Mouse (Mus musculus): ENCODE measurements around the gene Gm6096. TPM values are rescaled to one million over a fixed set of nuclear protein-coding genes. Genes with fewer than 3 reads are reported as not detected.
A peak's percentile ranks its signal among the peaks of the same experiment; 100 is the strongest.

Gene Gm6096
- polyA plus RNA-seq, 1 experiment from 2014 or later = 0.53 TPM

- no peaks in the 10 kb centered on the region for H3K9me3 ChIP-seq
- H3K4me1 ChIP-seq = no peaks in the 10 kb centered on the region
- no peak overlapping the region for H3K4me2 ChIP-seq (replicated peaks)
- ATAC-seq (ENCODE audit: low FRiP score, low read depth) = no peak
- H3K9ac ChIP-seq = no peak overlapping the region
- WGBS = 93% methylated on average over 11 of the region's 11 CpGs
- no peak overlapping the region for H3K27ac ChIP-seq
- peaks cover 81% of the 10 kb centered on the region for H3K36me3 ChIP-seq
- H3K27me3 ChIP-seq = no peaks in the 10 kb centered on the region
- H3K4me3 ChIP-seq = no peak overlapping the region
Observed at GRCm38 (mm10) chr7:34242176-34242575, 8.7 kb upstream of the Gm6096 start.

- no peaks in the 10 kb centered on the region for H3K4me1 ChIP-seq
- no peak for ATAC-seq (ENCODE audit: low FRiP score, low read depth)
- no peak overlapping the region for H3K27ac ChIP-seq
- 89% methylated on average over 3 of the region's 3 CpGs for WGBS
- no peak overlapping the region for H3K9ac ChIP-seq
- H3K9me3 ChIP-seq = no peaks in the 10 kb centered on the region
- H3K4me3 ChIP-seq = no peak overlapping the region
- no peaks in the 10 kb centered on the region for H3K27me3 ChIP-seq
- no peak overlapping the region for H3K4me2 ChIP-seq (replicated peaks)
- H3K36me3 ChIP-seq = peaks cover 82% of the 10 kb centered on the region
Observed at GRCm38 (mm10) chr7:34246870-34247499, 3.9 kb upstream of the Gm6096 start.

- H3K9ac ChIP-seq = no peak overlapping the region
Observed at GRCm38 (mm10) chr7:34252030-34252429, 1.2 kb downstream of the Gm6096 start.

GRCm38 (mm10) chr7:34255137-34255536 is 4.3 kb downstream of the Gm6096 start:
- no peak for ATAC-seq (ENCODE audit: low FRiP score, low read depth)
- Histone ChIP-seq H3K4me3 (no peak overlapping the region), H3K27ac (no peak overlapping the region), H3K4me1 (peaks cover 24% of the 10 kb centered on the region), H3K36me3 (peaks cover 59% of the 10 kb centered on the region), H3K4me2 (replicated peaks) (no peak overlapping the region), H3K9me3 (no peaks in the 10 kb centered on the region), H3K27me3 (no peaks in the 10 kb centered on the region), H3K9ac (0 out of 2 replicates have a peak overlapping the region, but pooled peaks have one; percentile 8)
- WGBS = 71% methylated on average over 3 of the region's 3 CpGs

More at GRCm38 (mm10) chr7:34252030-34252429, 1.2 kb downstream of the Gm6096 start:
- Histone ChIP-seq H3K36me3 (peaks cover 76% of the 10 kb centered on the region), H3K27me3 (no peaks in the 10 kb centered on the region), H3K4me3 (no peak overlapping the region), H3K27ac (no peak overlapping the region), H3K4me1 (no peaks in the 10 kb centered on the region), H3K4me2 (replicated peaks) (no peak overlapping the region), H3K9me3 (no peaks in the 10 kb centered on the region)
- 78% methylated on average over 2 of the region's 2 CpGs for WGBS
- 0 out of 2 replicates have a peak, but pooled peaks have one; percentile 40 for ATAC-seq (ENCODE audit: low FRiP score, low read depth)

- no peak overlapping the region for H3K4me3 ChIP-seq
- no peak overlapping the region for H3K9ac ChIP-seq
- H3K27me3 ChIP-seq = no peaks in the 10 kb centered on the region
- 94% methylated on average over 1 of the region's 1 CpGs for WGBS
- H3K4me2 ChIP-seq (replicated peaks) = no peak overlapping the region
- ATAC-seq (ENCODE audit: low FRiP score, low read depth) = no peak
- H3K9me3 ChIP-seq = no peaks in the 10 kb centered on the region
- peaks cover 53% of the 10 kb centered on the region for H3K36me3 ChIP-seq
- no peak overlapping the region for H3K27ac ChIP-seq
- peaks cover 24% of the 10 kb centered on the region for H3K4me1 ChIP-seq
Observed at GRCm38 (mm10) chr7:34255916-34256315, 5.1 kb downstream of the Gm6096 start.

GRCm38 (mm10) chr7:34257279-34257678 is 6.4 kb downstream of the Gm6096 start:
- peak overlapping the region; percentile 55; the same call in 1 of the 2 replicates for H3K27ac ChIP-seq
- no peak overlapping the region for H3K4me2 ChIP-seq (replicated peaks)
- no peak for ATAC-seq (ENCODE audit: low FRiP score, low read depth)
- no peak overlapping the region for H3K4me3 ChIP-seq
- no peaks in the 10 kb centered on the region for H3K27me3 ChIP-seq
- H3K9me3 ChIP-seq = no peaks in the 10 kb centered on the region
- peaks cover 24% of the 10 kb centered on the region for H3K4me1 ChIP-seq
- peaks cover 56% of the 10 kb centered on the region for H3K36me3 ChIP-seq
- H3K9ac ChIP-seq = no peak overlapping the region
- WGBS = 67% methylated on average over 9 of the region's 9 CpGs

- no peak overlapping the region for H3K9ac ChIP-seq
- H3K4me2 ChIP-seq (replicated peaks) = no peak overlapping the region
- H3K36me3 ChIP-seq = peaks cover 56% of the 10 kb centered on the region
- H3K4me1 ChIP-seq = peaks cover 24% of the 10 kb centered on the region
- H3K27me3 ChIP-seq = no peaks in the 10 kb centered on the region
- no peaks in the 10 kb centered on the region for H3K9me3 ChIP-seq
- 30% methylated on average over 1 of the region's 1 CpGs for WGBS
- H3K4me3 ChIP-seq = no peak overlapping the region
- peak overlapping the region; percentile 55; the same call in 1 of the 2 replicates for H3K27ac ChIP-seq
- ATAC-seq (ENCODE audit: low FRiP score, low read depth) = peak; percentile 81; the same call in 1 of the 2 replicates
Observed at GRCm38 (mm10) chr7:34258407-34258806, 7.6 kb downstream of the Gm6096 start.

- Histone ChIP-seq H3K4me1 (peaks cover 24% of the 10 kb centered on the region), H3K36me3 (peaks cover 25% of the 10 kb centered on the region), H3K9me3 (no peaks in the 10 kb centered on the region), H3K4me2 (replicated peaks) (no peak overlapping the region), H3K27ac (no peak overlapping the region; the same call in 1 of the 2 replicates), H3K4me3 (no peak overlapping the region), H3K9ac (no peak overlapping the region), H3K27me3 (no peaks in the 10 kb centered on the region)
- ATAC-seq (ENCODE audit: low FRiP score, low read depth) = no peak
- WGBS = 91% methylated on average over 5 of the region's 5 CpGs
Observed at GRCm38 (mm10) chr7:34263437-34263836, 12.6 kb downstream of the Gm6096 start.

GRCm38 (mm10) chr7:34265876-34266346 is 15.1 kb downstream of the Gm6096 start:
- no peak for ATAC-seq (ENCODE audit: low FRiP score, low read depth)
- H3K27ac ChIP-seq = no peak overlapping the region
- peaks cover 20% of the 10 kb centered on the region for H3K36me3 ChIP-seq
- 64% methylated on average over 5 of the region's 5 CpGs for WGBS
- no peak overlapping the region for H3K9ac ChIP-seq
- no peaks in the 10 kb centered on the region for H3K27me3 ChIP-seq
- no peaks in the 10 kb centered on the region for H3K9me3 ChIP-seq
- no peak overlapping the region for H3K4me2 ChIP-seq (replicated peaks)
- H3K4me1 ChIP-seq = peaks cover 31% of the 10 kb centered on the region
- H3K4me3 ChIP-seq = no peak overlapping the region

- H3K4me3 ChIP-seq = no peak overlapping the region
- no peak overlapping the region for H3K9ac ChIP-seq
- no peaks in the 10 kb centered on the region for H3K9me3 ChIP-seq
- no peak overlapping the region for H3K27ac ChIP-seq
- peaks cover 31% of the 10 kb centered on the region for H3K4me1 ChIP-seq
- ATAC-seq (ENCODE audit: low FRiP score, low read depth) = no peak
- peaks cover 19% of the 10 kb centered on the region for H3K36me3 ChIP-seq
- no peaks in the 10 kb centered on the region for H3K27me3 ChIP-seq
- no peak overlapping the region for H3K4me2 ChIP-seq (replicated peaks)
Observed at GRCm38 (mm10) chr7:34266421-34266820, 15.6 kb downstream of the Gm6096 start.

GRCm38 (mm10) chr7:34268463-34268862 is 17.6 kb downstream of the Gm6096 start:
- no peak overlapping the region for H3K9ac ChIP-seq
- WGBS = 24% methylated on average over 1 of the region's 1 CpGs
- H3K4me3 ChIP-seq = no peak overlapping the region
- peak overlapping the region; percentile 81 for H3K27ac ChIP-seq
- peaks cover 3% of the 10 kb centered on the region for H3K36me3 ChIP-seq
- peak; percentile 69 for ATAC-seq (ENCODE audit: low FRiP score, low read depth)
- H3K9me3 ChIP-seq = no peaks in the 10 kb centered on the region
- no peaks in the 10 kb centered on the region for H3K27me3 ChIP-seq
- 0 out of 2 replicates have a peak overlapping the region, but pooled peaks have one; percentile 1 for H3K4me2 ChIP-seq (replicated peaks)
- H3K4me1 ChIP-seq = peaks cover 31% of the 10 kb centered on the region

- Histone ChIP-seq H3K27ac (no peak overlapping the region), H3K9ac (no peak overlapping the region), H3K36me3 (peaks cover 11% of the 10 kb centered on the region), H3K4me1 (peaks cover 29% of the 10 kb centered on the region), H3K4me2 (replicated peaks) (no peak overlapping the region), H3K27me3 (no peaks in the 10 kb centered on the region), H3K9me3 (no peaks in the 10 kb centered on the region), H3K4me3 (no peak overlapping the region)
- 61% methylated on average over 4 of the region's 4 CpGs for WGBS
- no peak for ATAC-seq (ENCODE audit: low FRiP score, low read depth)
Observed at GRCm38 (mm10) chr7:34272465-34272864, 21.6 kb downstream of the Gm6096 start.

GRCm38 (mm10) chr7:34276066-34276465 is 25.2 kb downstream of the Gm6096 start:
- Histone ChIP-seq H3K4me2 (replicated peaks) (no peak overlapping the region), H3K4me1 (peaks cover 7% of the 10 kb centered on the region), H3K27ac (no peak overlapping the region), H3K9me3 (no peaks in the 10 kb centered on the region), H3K4me3 (no peak overlapping the region), H3K36me3 (peaks cover 11% of the 10 kb centered on the region), H3K9ac (no peak overlapping the region), H3K27me3 (no peaks in the 10 kb centered on the region)
- WGBS = 92% methylated on average over 3 of the region's 3 CpGs
- ATAC-seq (ENCODE audit: low FRiP score, low read depth) = no peak
